Mouse (Mus musculus) hindbrain, embryonic 11.5 days (tissue): Measurements from ENCODE around the gene Sptb. TPM values are rescaled to one million over a fixed set of nuclear protein-coding genes. Genes with fewer than 3 reads are reported as not detected.

ENCODE experiments used
- ATAC-seq: fragments of 200-750 bp; cut with Nextera tagmentation; 2 replicates; pipeline ENCODE4 v1.8.0; 2017; ENCODE audit warnings: mild to moderate bottlenecking, moderate TSS enrichment, moderate library complexity; ENCODE audit not compliant: low FRiP score
- DNase-seq: peaks from one replicate; pipeline ENCODE4 v3.0.0-alpha.2; 2015; ENCODE audit warnings: low spot score
- H3K27ac ChIP-seq: fragments of 300-500 bp; sonication (generic); 2 replicates; pipeline ENCODE4 v1.5.1; 2014; ENCODE audit warnings: mild to moderate bottlenecking, low read depth, low read length
- H3K27me3 ChIP-seq: fragments of 300-500 bp; sonication (generic); 2 replicates; pipeline ENCODE4 v1.6.1; 2014; ENCODE audit warnings: mild to moderate bottlenecking, low read length, moderate library complexity, mixed read lengths; ENCODE audit not compliant: control insufficient read depth, insufficient read depth
- H3K36me3 ChIP-seq: fragments of 300-500 bp; sonication (generic); 2 replicates; pipeline ENCODE4 v1.6.1; 2014; ENCODE audit warnings: mild to moderate bottlenecking, low read length, moderate library complexity, mixed read lengths; ENCODE audit not compliant: control insufficient read depth, insufficient read depth
- H3K4me1 ChIP-seq: fragments of 300-500 bp; sonication (generic); replicated peaks from 2 replicates; pipeline ENCODE4 v1.6.1; 2014; ENCODE audit warnings: low read length, mixed read lengths; ENCODE audit not compliant: control insufficient read depth, insufficient read depth
- H3K4me2 ChIP-seq: fragments of 300-500 bp; sonication (generic); replicated peaks from 2 replicates; pipeline ENCODE4 v1.6.1; 2014; ENCODE audit warnings: mild to moderate bottlenecking, low read depth, low read length
- H3K4me3 ChIP-seq: fragments of 300-500 bp; sonication (generic); 2 replicates; pipeline ENCODE4 v1.5.1; 2014; ENCODE audit warnings: low read depth, low read length
- H3K9ac ChIP-seq: fragments of 300-500 bp; sonication (generic); 2 replicates; pipeline ENCODE4 v1.6.1; 2014; ENCODE audit warnings: low read depth, low read length
- H3K9me3 ChIP-seq: fragments of 300-500 bp; sonication (generic); 2 replicates; pipeline ENCODE4 v1.6.1; 2016; ENCODE audit warnings: low read length; ENCODE audit not compliant: control insufficient read depth
- WGBS: fragments of 180-500 bp; shearing (Covaris S2); extraction: QIAGEN DNeasy Blood & Tissue Kit; methylation state at CpG from one replicate; pipeline ENCODE4 v1.1.7; 2014; 5-methylcytosine and 5-hydroxymethylcytosine counted together
- polyA plus RNA-seq: library from polyadenylated mRNA; unstranded; fragments of >200 nt; fragmentation: Nextera tagmentation; extraction: Ambion mirVana; gene quantifications from 2 replicates; pipeline ENCODE4 v1.2.1, GENCODE M21; 2014

Gene Sptb
- polyA plus RNA-seq, 1 experiment from 2014 or later: 3.6 TPM

- no peaks in the 10 kb centered on the region for H3K9me3 ChIP-seq
- no peaks in the 10 kb centered on the region for H3K27me3 ChIP-seq
- H3K9ac ChIP-seq: no peak overlapping the region
- ATAC-seq (no peak), DNase-seq (no peak)
- H3K4me1 ChIP-seq: no peaks in the 10 kb centered on the region; the same call in 1 of the 2 replicates
- WGBS: 80% methylated on average over 6 of the region's 6 CpGs
- H3K4me2 ChIP-seq: no peak overlapping the region
- no peaks in the 10 kb centered on the region for H3K36me3 ChIP-seq
- no peak overlapping the region for H3K27ac ChIP-seq
- H3K4me3 ChIP-seq: no peak overlapping the region
Measured at GRCm38 (mm10) chr12:76623374-76623773, 87.0 kb downstream of the Sptb start.

- Histone ChIP-seq H3K27ac (no peak overlapping the region), H3K27me3 (no peaks in the 10 kb centered on the region), H3K9me3 (no peaks in the 10 kb centered on the region), H3K4me3 (no peak overlapping the region), H3K36me3 (no peaks in the 10 kb centered on the region), H3K9ac (no peak overlapping the region), H3K4me2 (no peak overlapping the region), H3K4me1 (no peaks in the 10 kb centered on the region; the same call in 1 of the 2 replicates)
- ATAC-seq (no peak), DNase-seq (no peak)
- WGBS: 47% methylated on average over 5 of the region's 5 CpGs
Measured at GRCm38 (mm10) chr12:76619847-76620246, 90.5 kb downstream of the Sptb start.

- Histone ChIP-seq H3K9ac (no peak overlapping the region), H3K36me3 (no peaks in the 10 kb centered on the region), H3K4me2 (no peak overlapping the region), H3K9me3 (no peaks in the 10 kb centered on the region), H3K4me3 (no peak overlapping the region), H3K4me1 (no peaks in the 10 kb centered on the region; the same call in 1 of the 2 replicates), H3K27me3 (no peaks in the 10 kb centered on the region), H3K27ac (no peak overlapping the region)
- WGBS: 78% methylated on average over 4 of the region's 4 CpGs
- no peak for ATAC-seq
- no peak for DNase-seq
Measured at GRCm38 (mm10) chr12:76618175-76618574, 92.2 kb downstream of the Sptb start.

GRCm38 (mm10) chr12:76615580-76615937, 94.8 kb downstream of the Sptb start:
- 75% methylated on average over 4 of the region's 4 CpGs for WGBS
- no peak overlapping the region for H3K27ac ChIP-seq

GRCm38 (mm10) chr12:76614868-76615579, 95.3 kb downstream of the Sptb start:
- WGBS: 71% methylated on average over 12 of the region's 12 CpGs
- Histone ChIP-seq H3K36me3 (no peaks in the 10 kb centered on the region), H3K4me1 (no peaks in the 10 kb centered on the region), H3K27ac (no peak overlapping the region), H3K9ac (no peak overlapping the region), H3K4me3 (no peak overlapping the region), H3K4me2 (no peak overlapping the region), H3K9me3 (no peaks in the 10 kb centered on the region), H3K27me3 (no peaks in the 10 kb centered on the region)
- ATAC-seq (no peak), DNase-seq (no peak)

More at GRCm38 (mm10) chr12:76615580-76615937, 94.8 kb downstream of the Sptb start:
- Histone ChIP-seq H3K4me1 (no peaks in the 10 kb centered on the region), H3K9me3 (no peaks in the 10 kb centered on the region), H3K4me3 (no peak overlapping the region), H3K9ac (no peak overlapping the region), H3K27me3 (no peaks in the 10 kb centered on the region), H3K4me2 (no peak overlapping the region), H3K36me3 (no peaks in the 10 kb centered on the region)
- DNase-seq (no peak), ATAC-seq (no peak)

- H3K9ac ChIP-seq: no peak overlapping the region
- ATAC-seq: no peak
- no peak overlapping the region for H3K27ac ChIP-seq
- 88% methylated on average over 12 of the region's 12 CpGs for WGBS
- no peaks in the 10 kb centered on the region for H3K4me1 ChIP-seq
- no peak overlapping the region for H3K4me3 ChIP-seq
- no peaks in the 10 kb centered on the region for H3K27me3 ChIP-seq
- H3K4me2 ChIP-seq: no peak overlapping the region
- no peaks in the 10 kb centered on the region for H3K36me3 ChIP-seq
- no peaks in the 10 kb centered on the region for H3K9me3 ChIP-seq
- no peak for DNase-seq
Measured at GRCm38 (mm10) chr12:76612621-76613020, 97.7 kb downstream of the Sptb start.

- Histone ChIP-seq H3K9me3 (no peaks in the 10 kb centered on the region), H3K4me1 (no peaks in the 10 kb centered on the region), H3K4me3 (no peak overlapping the region), H3K4me2 (no peak overlapping the region), H3K27me3 (no peaks in the 10 kb centered on the region), H3K9ac (no peak overlapping the region), H3K36me3 (no peaks in the 10 kb centered on the region), H3K27ac (no peak overlapping the region)
- DNase-seq (no peak), ATAC-seq (no peak)
- 83% methylated on average over 15 of the region's 15 CpGs for WGBS
Measured at GRCm38 (mm10) chr12:76608997-76609565, 101.3 kb downstream of the Sptb start.

GRCm38 (mm10) chr12:76608241-76608640, 102.1 kb downstream of the Sptb start:
- no peak for ATAC-seq
- no peak overlapping the region for H3K4me3 ChIP-seq
- H3K4me1 ChIP-seq: no peaks in the 10 kb centered on the region
- H3K27me3 ChIP-seq: no peaks in the 10 kb centered on the region
- WGBS: 89% methylated on average over 11 of the region's 11 CpGs
- H3K36me3 ChIP-seq: no peaks in the 10 kb centered on the region
- H3K9ac ChIP-seq: no peak overlapping the region
- H3K9me3 ChIP-seq: no peaks in the 10 kb centered on the region
- H3K27ac ChIP-seq: no peak overlapping the region
- no peak overlapping the region for H3K4me2 ChIP-seq
- DNase-seq: no peak

GRCm38 (mm10) chr12:76605837-76606236, 104.5 kb downstream of the Sptb start:
- no peak overlapping the region for H3K4me2 ChIP-seq
- WGBS: 82% methylated on average over 3 of the region's 3 CpGs
- no peak overlapping the region for H3K27ac ChIP-seq
- no peak overlapping the region for H3K9ac ChIP-seq
- DNase-seq (no peak), ATAC-seq (no peak)
- no peaks in the 10 kb centered on the region for H3K36me3 ChIP-seq
- no peaks in the 10 kb centered on the region for H3K9me3 ChIP-seq
- H3K27me3 ChIP-seq: no peaks in the 10 kb centered on the region
- no peak overlapping the region for H3K4me3 ChIP-seq
- H3K4me1 ChIP-seq: no peaks in the 10 kb centered on the region
